Mouse (Mus musculus): ENCODE data around the gene Calm3.

The Calm3 gene

GRCm38 (mm10) chr7:16915461-16916340 lies 8.2 kb downstream of the Calm3 start:
- DNase-seq (ENCODE audit: low spot score in 2 of 2), result no peak

DNA sequence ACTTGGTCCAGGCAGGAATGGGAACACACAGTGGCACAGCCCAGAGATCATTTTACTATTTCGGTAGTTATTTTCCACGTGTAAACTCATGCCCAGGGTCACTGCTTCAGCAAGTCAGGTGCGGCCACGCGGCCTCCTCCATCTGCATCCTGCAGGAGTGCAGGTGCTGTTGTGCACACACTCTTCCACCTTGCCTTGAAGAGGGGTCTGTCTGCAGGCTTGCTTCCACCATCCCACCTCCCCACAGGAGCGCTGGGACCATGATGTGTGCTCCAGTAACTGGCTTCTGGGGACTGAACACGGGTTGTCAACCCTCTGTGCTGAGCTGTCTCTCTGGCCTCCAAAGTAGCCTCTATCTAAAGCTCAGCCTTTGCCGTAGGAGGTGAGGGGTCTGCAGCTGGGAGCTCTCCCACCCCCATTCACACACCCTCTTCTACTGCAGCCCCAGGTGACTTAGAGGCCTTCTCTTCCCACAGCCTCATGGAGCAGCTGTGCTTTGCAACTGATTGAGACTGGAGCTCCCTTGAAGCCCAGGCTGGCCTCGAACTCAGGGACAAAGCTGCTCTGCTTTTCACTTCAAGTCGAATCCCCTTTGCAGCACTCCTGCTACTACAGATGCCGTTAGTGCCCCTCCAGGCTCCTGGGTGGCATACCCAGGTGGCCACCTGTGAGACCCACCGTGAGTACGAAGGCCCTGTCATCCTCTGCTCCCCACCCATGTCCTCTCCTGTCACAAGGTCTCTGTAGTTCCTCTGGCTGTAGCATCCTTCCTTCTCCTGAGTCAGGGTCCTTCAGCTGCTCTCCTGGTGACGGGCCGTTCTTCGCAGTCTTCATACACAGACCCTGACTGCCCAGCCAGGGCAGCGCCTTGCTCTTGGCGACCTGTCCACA lies 9.2 kb downstream of the Calm3 start:
- no peak for DNase-seq (ENCODE audit: low spot score in 2 of 2)

DNA sequence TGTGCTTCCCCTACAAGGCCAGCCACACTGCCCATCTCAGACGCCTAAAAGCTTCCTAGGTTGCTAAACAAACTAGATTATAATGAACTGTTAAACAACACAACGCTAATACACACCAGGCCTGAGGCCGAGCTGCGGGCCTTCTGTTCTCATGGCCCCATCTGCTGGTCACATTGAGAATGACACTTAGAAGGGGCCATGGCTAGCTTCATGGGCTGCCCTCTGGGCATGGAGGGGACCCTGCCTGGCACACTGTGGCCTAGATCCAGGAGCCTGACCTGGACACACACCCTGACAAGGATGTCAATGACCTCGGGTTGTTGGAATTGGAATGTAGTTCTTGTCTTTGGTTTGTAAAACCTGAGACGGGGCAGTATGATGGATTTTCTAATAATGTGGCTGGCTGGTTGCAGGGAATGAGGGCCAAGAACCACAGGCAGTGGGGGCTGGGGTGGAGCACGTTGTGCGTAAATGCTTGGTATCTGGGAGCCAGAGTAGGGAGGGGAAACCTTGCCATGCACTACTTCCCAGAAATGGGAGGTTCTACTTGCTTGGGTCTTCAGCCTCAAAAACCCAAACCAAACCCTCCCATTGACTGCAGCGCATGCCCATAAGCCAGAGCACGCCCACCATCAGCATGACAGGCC lies 10.0 kb downstream of the Calm3 start:
- DNase-seq (ENCODE audit: low spot score in 2 of 2), result peak; percentile 66 to 68

GRCm38 (mm10) chr7:16912360-16912759 lies 11.6 kb downstream of the Calm3 start:
- DNase-seq (ENCODE audit: low spot score in 2 of 2), result peak in 1 of 2 experiments; percentile 64

DNA sequence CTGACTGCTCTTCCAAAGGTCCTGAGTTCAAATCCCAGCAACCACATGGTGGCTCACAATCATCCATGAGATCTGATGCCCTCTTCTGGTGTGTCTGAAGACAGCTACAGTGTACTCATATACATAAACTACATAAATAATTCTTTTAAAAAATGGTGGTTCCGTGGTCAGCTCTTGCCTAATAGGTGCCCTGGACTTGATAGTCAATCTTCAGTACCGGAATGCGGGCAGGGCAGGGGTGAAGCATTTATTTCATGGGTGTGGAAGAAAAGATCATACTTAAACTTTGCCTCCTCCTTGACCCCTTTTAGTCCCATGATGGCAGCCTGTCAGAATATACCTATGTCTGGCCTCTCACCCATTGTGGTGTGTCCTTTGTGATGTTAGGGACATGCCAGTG lies 12.0 kb downstream of the Calm3 start:
- DNase-seq (ENCODE audit: low spot score in 2 of 2), result no peak

DNA sequence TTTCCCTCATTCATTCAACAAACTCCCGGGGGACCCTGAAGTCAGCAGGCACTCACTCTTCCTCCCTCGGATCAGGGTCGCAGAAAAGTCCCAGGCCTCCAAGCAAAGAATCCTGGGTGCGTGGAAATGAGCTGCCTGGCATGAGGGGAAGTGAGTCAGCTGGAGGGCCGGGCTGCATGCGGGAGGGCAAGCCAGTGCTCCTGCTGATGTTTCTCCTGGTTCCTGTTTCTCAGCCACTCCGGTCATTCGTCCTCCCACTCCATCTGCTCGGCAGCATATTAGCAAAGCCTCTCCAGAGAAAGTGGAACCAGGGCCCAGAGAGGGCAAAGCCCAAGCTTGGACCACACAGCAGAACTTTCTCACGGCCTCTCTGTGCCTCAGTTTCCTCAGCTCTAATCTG lies 14.0 kb downstream of the Calm3 start:
- DNase-seq (ENCODE audit: low spot score in 2 of 2), result no peak

DNA sequence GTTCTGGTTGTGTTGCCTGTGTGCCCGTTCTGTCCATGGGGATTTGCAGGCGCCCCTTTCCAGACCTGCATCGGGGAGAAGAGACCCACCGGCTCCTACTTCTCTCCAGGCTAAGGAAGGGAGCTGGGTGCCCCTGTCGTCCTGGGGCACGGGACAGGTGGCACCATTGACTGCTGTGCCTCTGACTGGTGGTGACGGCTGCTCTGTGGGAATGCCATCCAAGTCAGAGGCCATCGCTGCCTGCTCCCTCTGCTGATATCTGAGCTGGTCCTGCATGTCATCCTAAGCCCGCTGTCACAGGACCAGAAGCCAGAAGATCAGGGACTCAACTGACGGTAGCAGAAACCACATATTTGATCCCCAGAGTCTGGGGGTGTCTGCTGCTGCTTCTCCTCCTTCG lies 15.1 kb downstream of the Calm3 start:
- DNase-seq (ENCODE audit: low spot score in 2 of 2), result no peak

DNA sequence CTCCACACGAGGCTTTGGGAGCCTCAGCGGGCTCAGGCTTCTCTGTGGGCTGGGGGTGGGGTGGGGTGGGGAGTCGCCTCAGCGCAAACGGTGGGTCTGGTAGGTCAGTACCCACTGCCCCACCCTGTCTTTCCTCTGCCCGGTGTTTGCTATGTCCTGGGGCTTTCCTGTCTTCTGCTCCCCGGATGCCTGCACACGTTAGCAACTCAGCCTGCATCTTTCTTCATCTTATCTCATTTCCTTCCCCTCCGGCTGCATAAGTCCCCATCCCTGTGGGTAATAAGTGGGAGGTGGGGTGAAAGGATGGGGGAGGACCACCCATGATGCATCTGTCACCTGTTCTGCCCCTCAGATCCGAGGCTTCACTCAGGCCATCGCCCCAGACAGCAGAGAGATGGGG lies 15.5 kb downstream of the Calm3 start:
- no peak for DNase-seq (ENCODE audit: low spot score in 2 of 2)

GRCm38 (mm10) chr7:16907842-16908241 lies 16.1 kb downstream of the Calm3 start:
- no peak for DNase-seq (ENCODE audit: low spot score in 2 of 2)

DNA sequence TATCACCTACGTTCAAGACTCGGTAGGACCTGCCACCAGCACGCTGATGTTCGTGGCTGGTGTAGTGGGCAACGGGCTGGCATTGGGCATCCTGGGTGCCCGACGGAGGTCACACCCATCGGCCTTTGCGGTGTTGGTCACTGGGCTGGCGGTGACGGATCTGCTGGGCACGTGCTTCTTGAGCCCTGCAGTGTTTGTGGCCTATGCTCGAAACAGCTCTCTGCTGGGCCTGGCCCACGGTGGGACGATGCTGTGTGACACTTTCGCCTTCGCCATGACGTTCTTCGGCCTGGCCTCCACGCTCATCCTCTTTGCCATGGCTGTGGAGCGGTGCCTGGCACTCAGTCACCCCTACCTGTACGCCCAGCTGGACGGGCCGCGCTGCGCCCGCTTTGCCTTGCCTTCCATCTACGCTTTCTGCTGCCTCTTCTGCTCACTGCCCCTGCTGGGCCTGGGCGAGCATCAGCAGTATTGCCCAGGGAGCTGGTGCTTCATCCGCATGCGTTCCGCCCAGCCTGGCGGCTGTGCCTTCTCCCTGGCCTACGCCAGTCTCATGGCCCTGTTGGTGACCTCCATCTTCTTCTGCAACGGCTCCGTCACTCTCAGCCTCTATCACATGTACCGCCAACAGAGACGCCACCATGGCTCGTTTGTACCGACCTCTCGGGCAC lies 16.9 kb downstream of the Calm3 start:
- no peak for DNase-seq (ENCODE audit: low spot score in 2 of 2)

DNA sequence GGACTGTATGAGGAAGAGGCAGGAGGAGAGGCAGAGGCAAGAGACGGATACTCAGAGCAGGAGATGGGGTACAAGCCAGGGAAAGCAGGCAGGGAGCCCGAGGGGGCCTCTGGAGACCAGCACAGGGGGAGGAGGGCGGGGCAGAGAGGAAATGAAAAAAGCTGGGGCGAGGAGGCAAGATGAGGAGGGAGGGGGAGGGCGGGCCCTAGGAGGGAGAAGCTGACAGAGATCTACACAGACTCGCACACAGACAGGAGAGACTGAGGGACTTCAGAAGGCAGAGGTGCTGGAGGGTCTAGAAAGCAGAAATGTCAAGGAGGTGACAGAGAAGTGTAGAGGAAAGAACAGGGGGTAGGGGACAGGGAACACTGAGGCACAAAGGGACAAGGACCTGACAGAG lies 17.6 kb downstream of the Calm3 start, which contains the start of gene Ptgir:
TSS of gene Ptgir (plus strand) at position 210 of the 400 bp plus-strand sequence.
- DNase-seq (ENCODE audit: low spot score in 2 of 2), result peak in 1 of 2 experiments; percentile 65

DNA sequence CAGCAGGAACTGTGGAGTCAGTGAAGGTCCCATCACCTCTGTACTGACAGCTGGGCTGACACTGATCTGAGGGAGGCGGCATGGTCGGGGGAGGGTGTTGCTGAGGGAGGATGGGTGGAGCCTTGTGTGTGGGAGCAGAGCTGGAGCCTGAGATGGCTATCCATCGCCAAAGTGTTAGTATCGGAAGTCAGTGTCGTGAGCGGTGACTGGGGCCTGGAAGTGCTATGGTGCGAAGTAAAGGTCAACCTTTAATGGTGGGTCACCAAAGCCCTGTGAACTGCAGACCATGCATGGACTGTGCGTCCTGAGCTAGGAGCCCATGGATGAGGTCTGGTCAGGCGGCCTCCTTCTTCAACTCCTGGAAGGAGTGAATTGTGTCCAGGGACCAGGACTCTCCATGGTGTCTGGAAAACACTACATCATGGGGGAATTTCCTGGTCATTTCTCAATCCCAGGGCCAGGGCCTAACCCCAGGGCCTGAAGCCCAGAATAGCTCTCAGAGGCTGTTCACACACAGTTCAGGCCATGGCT lies 18.4 kb downstream of the Calm3 start:
- DNase-seq (ENCODE audit: low spot score in 2 of 2), result no peak

- no peak for DNase-seq (ENCODE audit: low spot score in 2 of 2)
Observed at GRCm38 (mm10) chr7:16904120-16904675, 19.7 kb downstream of the Calm3 start.

DNA sequence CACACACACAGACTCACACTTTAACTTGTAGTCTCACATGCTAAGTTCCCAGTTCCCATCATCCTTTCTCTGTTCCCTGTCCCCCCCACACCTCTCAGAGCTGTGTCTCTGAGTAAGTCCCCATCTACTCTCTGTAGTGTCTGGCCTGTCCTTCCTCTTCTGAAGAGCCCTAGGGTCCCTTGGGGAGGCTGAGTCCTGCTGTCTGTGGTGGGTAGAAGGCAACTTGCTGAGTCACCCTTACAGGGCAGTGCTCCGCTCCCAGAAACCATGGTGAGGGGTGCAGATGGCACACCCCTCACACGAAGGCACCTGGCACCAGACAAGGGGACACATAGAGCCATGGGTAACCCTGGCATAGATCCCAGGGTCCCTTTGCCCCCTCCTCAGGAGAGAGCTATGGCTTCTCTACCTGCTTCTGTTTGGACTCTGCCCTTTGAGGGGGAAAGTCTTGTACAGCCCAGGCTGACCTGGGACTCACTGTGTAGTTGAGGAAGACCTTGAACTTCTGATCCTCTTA lies 20.4 kb downstream of the Calm3 start:
- no peak for DNase-seq (ENCODE audit: low spot score in 2 of 2)

DNA sequence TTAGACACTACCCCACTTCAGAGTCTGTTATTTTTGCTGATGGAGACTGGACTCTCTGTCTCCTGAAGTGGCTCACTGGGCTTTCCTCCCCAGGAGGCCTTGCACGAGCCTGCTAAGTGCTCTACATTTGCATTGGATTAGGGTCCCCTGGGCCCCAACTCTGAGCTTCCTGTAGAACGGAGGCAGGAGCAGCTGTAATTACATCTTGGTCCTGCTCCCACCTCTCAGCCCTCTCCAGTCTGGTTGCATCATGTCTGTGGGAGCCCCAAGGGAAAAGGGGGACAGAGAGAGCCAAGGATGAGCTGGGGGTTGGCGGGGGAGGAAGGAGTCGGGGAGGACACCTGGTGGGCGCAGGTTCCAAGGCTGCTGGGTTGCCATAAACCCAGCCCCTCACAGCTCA lies 23.4 kb downstream of the Calm3 start:
- DNase-seq (ENCODE audit: low spot score in 2 of 2), result no peak

GRCm38 (mm10) chr7:16895511-16895910 lies 28.4 kb downstream of the Calm3 start:
- no peak for DNase-seq (ENCODE audit: low spot score in 2 of 2)

DNA sequence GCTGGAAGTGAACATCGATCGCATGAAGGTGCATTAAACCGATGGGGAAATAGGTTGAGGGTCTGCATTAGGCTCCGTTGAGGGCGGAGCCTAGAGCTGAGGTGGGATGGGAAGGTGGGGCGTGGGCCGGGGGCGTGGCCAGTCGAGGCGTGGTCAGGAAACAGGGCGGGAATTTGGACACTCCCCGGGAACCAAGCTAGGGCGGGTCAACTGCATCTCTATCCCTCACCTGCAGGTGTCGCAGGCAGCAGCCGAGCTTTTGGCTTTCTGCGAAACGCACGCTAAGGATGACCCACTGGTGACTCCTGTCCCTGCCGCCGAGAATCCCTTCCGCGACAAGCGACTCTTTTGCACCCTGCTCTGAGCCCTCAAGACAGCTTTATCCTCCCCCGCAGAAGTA lies 28.9 kb downstream of the Calm3 start:
- peak; percentile 62 to 78 for DNase-seq (ENCODE audit: low spot score in 2 of 2)

GRCm38 (mm10) chr7:16894279-16894678 lies 29.6 kb downstream of the Calm3 start:
- no peak for DNase-seq (ENCODE audit: low spot score in 2 of 2)

DNA sequence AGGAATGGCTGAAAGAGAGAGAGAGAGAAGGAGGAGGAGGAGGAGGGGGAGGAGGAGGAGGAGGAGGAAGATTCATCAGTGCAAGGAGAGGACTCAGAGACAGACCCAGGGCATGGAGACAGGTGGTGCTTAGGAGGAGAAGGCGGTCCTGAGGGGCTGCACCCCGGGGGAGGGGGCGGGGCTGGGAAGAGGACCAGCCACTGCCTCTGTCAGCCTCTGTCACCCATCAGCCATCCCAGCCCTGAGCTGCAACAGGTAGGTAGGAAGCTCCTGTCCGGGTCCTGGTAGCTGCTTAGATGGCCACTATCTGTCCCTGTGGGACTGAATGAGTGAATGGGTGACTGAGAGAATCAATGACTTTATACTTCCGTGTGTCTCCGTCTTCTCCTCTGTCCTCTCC lies 30.3 kb downstream of the Calm3 start:
- DNase-seq (ENCODE audit: low spot score in 2 of 2), result no peak

DNA sequence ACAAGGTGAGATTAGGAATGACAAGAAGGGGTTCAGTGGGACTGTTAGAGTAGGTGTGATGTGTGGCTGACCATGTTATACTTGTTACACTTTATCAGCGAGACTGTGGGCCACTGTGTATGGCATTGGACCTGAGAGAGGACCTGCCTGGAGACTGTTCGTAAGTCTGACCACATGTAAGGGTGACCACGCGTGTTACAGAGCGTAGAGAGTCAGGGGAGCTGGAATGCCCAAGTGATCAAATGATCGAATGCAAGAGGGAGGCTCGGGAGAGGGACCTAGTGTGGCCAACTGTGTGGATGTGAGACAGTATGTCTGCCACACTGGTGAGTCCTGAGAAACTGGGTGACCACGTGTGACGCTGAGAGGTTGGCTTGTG lies 31.6 kb downstream of the Calm3 start:
- DNase-seq (ENCODE audit: low spot score in 2 of 2), result no peak

Data from urinary bladder, postnatal 36 days (tissue).